Mouse (Mus musculus) frontal cortex, adult 2 months (tissue): ENCODE measurements around the gene Sec23ip. TPM values are rescaled to one million over a fixed set of nuclear protein-coding genes. Genes with fewer than 3 reads are reported as not detected.
A peak's percentile ranks its signal among the peaks of the same experiment; 100 is the strongest.

Source experiments
- DNase-seq, 2 experiments: peaks; one replicate each; pipeline ENCODE4 v3.0.0; 2022; ENCODE audit warnings: low spot score in 1 of 2; ENCODE audit errors: extremely low spot score in 1 of 2
- polyA plus RNA-seq: library from polyadenylated mRNA; depleted of rRNA; stranded (reverse); fragments of >200 nt; gene quantifications from 2 replicates; pipeline ENCODE4 v1.2.3, GENCODE M21; 2012; rRNA removed

Gene Sec23ip
- polyA plus RNA-seq, 1 experiment = 18.2 TPM

- no peak for DNase-seq
Observed at GRCm38 (mm10) chr7:128777201-128777600, 32.5 kb downstream of the Sec23ip start.

GRCm38 (mm10) chr7:128779305-128779704 lies 34.6 kb downstream of the Sec23ip start:
- DNase-seq = peak; percentile 17 to 78

GRCm38 (mm10) chr7:128781846-128782245 lies 37.1 kb downstream of the Sec23ip start:
- no peak for DNase-seq

- no peak for DNase-seq
Observed at GRCm38 (mm10) chr7:128790045-128790444, 45.3 kb downstream of the Sec23ip start.

- DNase-seq = no peak
Observed at GRCm38 (mm10) chr7:128793464-128793863, 48.7 kb downstream of the Sec23ip start.

- DNase-seq = no peak
Observed at GRCm38 (mm10) chr7:128824986-128825563, 80.3 kb downstream of the Sec23ip start.

GRCm38 (mm10) chr7:128832455-128833081 lies 87.8 kb downstream of the Sec23ip start:
- DNase-seq = no peak

GRCm38 (mm10) chr7:128833196-128833595 lies 88.5 kb downstream of the Sec23ip start:
- no peak for DNase-seq

Other genes starting within 250 kb of the Sec23ip start
- gene Bag3, start 221.3 kb upstream of the Sec23ip start, polyA plus RNA-seq = 6.3 and 8.0 TPM in 2 replicates
- 61.2 and 65.0 TPM in 2 replicates for gene Inpp5f, start 133.6 kb upstream of the Sec23ip start, polyA plus RNA-seq
- 17.5 and 19.0 TPM in 2 replicates for gene Mcmbp, start 4.4 kb upstream of the Sec23ip start, polyA plus RNA-seq